Mouse (Mus musculus): ENCODE data around the gene Gata5. TPM values are rescaled to one million over a fixed set of nuclear protein-coding genes. Genes with fewer than 3 reads are reported as not detected.

The Gata5 gene
- polyA plus RNA-seq, 1 experiment from 2014 or later: not detected

DNA sequence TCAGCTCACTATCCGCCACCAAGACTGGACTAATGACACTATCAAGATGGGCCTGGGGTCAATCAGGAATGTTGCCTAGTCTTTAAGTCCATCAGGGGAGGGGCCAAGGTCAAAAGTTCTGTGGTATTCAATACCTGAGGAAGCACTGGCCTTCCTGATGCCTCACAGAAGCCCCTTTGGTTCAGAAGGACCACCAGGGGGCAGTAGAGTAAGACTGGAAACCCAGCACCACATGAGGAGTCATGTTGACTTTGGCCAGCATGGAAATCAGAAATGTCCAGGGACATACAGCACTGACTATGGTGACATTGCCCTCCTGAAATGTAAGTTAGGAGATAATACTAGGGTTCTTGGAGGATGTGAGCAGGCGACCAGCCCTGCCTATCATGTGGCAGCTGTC is 16.2 kb upstream of the Gata5 start:
- Histone ChIP-seq H3K27ac (ENCODE audit: low read depth, low read length) (no peak overlapping the region), H3K4me2 (no peak overlapping the region), H3K36me3 (ENCODE audit: control insufficient read depth, insufficient read depth, low read length) (no peaks in the 10 kb centered on the region), H3K27me3 (ENCODE audit: control insufficient read depth, insufficient read depth, low read length) (no peaks in the 10 kb centered on the region), H3K4me1 (ENCODE audit: control insufficient read depth, insufficient read depth, low read length) (0 out of 2 replicates have a peak, but pooled peaks cover 3% of the 10 kb centered on the region), H3K9ac (ENCODE audit: low read length) (no peak overlapping the region), H3K4me3 (ENCODE audit: low read depth, low read length) (no peak overlapping the region), H3K9me3 (ENCODE audit: control insufficient read depth, low read length) (no peaks in the 10 kb centered on the region)
- ATAC-seq (ENCODE audit: low FRiP score): no peak
- 61% methylated on average over 2 of the region's 2 CpGs for WGBS
- peak; percentile 79 for DNase-seq (ENCODE audit: low spot score, missing footprints)

DNA sequence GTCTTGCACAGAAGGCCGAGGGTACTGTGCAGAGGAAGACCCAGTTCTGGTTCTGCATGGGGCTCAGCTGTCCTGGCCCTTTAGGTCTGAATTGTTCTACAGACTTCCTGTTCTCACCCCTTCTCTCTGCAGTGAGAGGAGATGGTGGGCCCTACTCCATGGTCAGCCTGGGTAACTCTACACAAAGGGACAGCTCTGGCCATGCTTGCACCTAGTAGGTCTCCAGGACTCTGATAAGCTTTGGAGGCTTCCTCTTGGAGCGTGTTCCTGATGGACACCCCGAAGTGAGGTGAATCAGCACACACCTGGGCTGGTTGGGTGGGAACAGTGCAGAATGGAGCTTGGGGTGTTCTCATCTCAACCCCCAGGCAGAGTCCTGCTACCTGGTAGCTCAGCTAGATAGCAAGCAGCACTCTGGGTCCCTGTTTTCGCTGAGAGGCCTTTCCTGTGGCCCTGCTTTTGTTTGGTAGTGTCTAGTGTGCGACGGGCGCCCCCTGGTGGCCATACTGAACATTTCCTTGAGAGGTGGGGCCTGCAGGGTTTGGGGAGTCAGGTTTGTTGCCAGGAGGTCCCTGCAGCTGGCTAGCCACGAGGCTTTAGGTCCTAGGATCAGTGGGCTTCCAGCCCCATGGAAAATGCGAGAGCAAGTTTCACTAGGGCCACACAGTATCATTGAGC is 12.5 kb upstream of the Gata5 start:
- H3K4me2 ChIP-seq: no peak overlapping the region
- 30% methylated on average over 9 of the region's 9 CpGs for WGBS
- no peaks in the 10 kb centered on the region for H3K27me3 ChIP-seq (ENCODE audit: control insufficient read depth, insufficient read depth, low read length)
- H3K27ac ChIP-seq (ENCODE audit: low read depth, low read length): no peak overlapping the region
- peak; percentile 98 for DNase-seq (ENCODE audit: low spot score, missing footprints)
- H3K9me3 ChIP-seq (ENCODE audit: control insufficient read depth, low read length): no peaks in the 10 kb centered on the region
- H3K36me3 ChIP-seq (ENCODE audit: control insufficient read depth, insufficient read depth, low read length): no peaks in the 10 kb centered on the region
- no peak overlapping the region for H3K4me3 ChIP-seq (ENCODE audit: low read depth, low read length)
- peak; percentile 86 for ATAC-seq (ENCODE audit: low FRiP score)
- peak overlapping the region; percentile 41 for H3K9ac ChIP-seq (ENCODE audit: low read length)
- H3K4me1 ChIP-seq (ENCODE audit: control insufficient read depth, insufficient read depth, low read length): 0 out of 2 replicates have a peak, but pooled peaks cover 3% of the 10 kb centered on the region

DNA sequence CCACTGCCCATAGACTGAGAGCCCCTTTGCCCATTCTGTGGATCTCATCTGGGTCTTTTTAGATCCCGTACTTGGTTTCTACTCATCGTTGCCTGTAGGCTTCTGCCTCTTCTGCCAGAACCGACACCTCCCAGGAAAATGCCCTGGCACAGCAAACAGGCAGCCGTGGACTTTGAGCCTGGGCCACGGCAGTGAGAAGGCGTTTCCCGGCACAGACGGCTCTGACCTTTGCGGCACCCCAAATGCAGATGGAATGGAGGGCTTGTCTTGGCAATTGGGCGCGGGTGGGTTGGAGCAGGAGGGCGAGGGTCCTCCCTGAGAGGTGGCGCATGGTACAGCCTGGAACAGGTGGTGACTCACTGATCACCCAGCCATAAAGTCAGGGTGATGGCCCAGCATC is 8.6 kb upstream of the Gata5 start:
- no peak for ATAC-seq (ENCODE audit: low FRiP score)

DNA sequence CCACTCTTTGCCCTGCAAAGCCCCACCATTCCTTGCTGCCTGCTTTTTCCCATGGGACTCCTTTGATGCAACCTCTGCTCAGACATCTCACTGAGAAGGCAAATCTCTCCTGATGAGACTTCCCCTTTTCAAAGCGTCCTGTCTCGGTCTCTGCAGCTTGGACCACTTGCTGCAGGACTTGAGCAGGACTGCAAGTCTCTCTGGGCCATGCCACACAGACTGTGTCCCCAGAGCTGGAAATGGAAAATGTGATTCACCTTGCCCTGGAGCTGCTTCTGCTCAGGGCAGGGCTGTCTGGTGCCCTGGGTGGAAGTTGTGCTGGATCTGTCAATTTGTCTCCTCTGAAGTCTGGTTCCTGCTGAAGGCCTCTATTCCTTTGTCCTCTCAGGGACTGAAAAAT is 7.7 kb upstream of the Gata5 start:
- WGBS: 59% methylated on average over 2 of the region's 2 CpGs
- DNase-seq (ENCODE audit: low spot score, missing footprints) (peak; percentile 26), ATAC-seq (ENCODE audit: low FRiP score) (no peak)
- Histone ChIP-seq H3K27ac (ENCODE audit: low read depth, low read length) (no peak overlapping the region), H3K4me1 (ENCODE audit: control insufficient read depth, insufficient read depth, low read length) (peaks cover 8% of the 10 kb centered on the region), H3K4me3 (ENCODE audit: low read depth, low read length) (no peak overlapping the region), H3K27me3 (ENCODE audit: control insufficient read depth, insufficient read depth, low read length) (peaks cover under 1% of the 10 kb centered on the region), H3K9me3 (ENCODE audit: control insufficient read depth, low read length) (no peaks in the 10 kb centered on the region), H3K9ac (ENCODE audit: low read length) (no peak overlapping the region), H3K36me3 (ENCODE audit: control insufficient read depth, insufficient read depth, low read length) (no peaks in the 10 kb centered on the region), H3K4me2 (no peak overlapping the region)

More for the DNA sequence above, 8.6 kb upstream of the Gata5 start:
- no peak for DNase-seq (ENCODE audit: low spot score, missing footprints)
- Histone ChIP-seq H3K4me1 (ENCODE audit: control insufficient read depth, insufficient read depth, low read length) (0 out of 2 replicates have a peak, but pooled peaks cover 3% of the 10 kb centered on the region), H3K27me3 (ENCODE audit: control insufficient read depth, insufficient read depth, low read length) (no peaks in the 10 kb centered on the region; the same call in 1 of the 2 replicates), H3K36me3 (ENCODE audit: control insufficient read depth, insufficient read depth, low read length) (no peaks in the 10 kb centered on the region), H3K4me2 (no peak overlapping the region), H3K9ac (ENCODE audit: low read length) (no peak overlapping the region), H3K27ac (ENCODE audit: low read depth, low read length) (no peak overlapping the region), H3K9me3 (ENCODE audit: control insufficient read depth, low read length) (no peaks in the 10 kb centered on the region), H3K4me3 (ENCODE audit: low read depth, low read length) (no peak overlapping the region)
- 90% methylated on average over 13 of the region's 13 CpGs for WGBS

DNA sequence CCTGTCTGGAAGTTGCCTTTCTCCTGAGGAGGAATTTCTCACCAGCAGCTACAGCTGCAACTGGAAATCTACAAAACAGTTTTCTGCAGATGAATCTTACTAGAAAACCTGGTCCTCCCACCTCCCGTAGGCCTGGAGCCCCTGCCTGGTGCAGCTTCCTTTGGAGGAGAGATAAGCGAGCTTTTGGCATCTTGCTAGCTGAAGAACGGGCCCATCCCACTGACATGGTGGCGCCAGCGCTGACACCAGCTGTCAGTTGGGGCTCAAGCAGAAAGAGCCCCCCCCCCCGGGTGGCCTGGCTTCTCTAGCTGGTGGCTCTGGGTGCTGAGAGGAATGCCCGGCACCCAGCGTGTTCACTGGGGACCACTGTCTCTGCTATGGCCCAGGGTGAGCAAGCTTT is 6.7 kb upstream of the Gata5 start:
- no peak overlapping the region for H3K4me3 ChIP-seq (ENCODE audit: low read depth, low read length)
- ATAC-seq (ENCODE audit: low FRiP score) (no peak), DNase-seq (ENCODE audit: low spot score, missing footprints) (peak; percentile 80)
- H3K27me3 ChIP-seq (ENCODE audit: control insufficient read depth, insufficient read depth, low read length): peaks cover 7% of the 10 kb centered on the region
- no peak overlapping the region for H3K9ac ChIP-seq (ENCODE audit: low read length)
- no peaks in the 10 kb centered on the region for H3K36me3 ChIP-seq (ENCODE audit: control insufficient read depth, insufficient read depth, low read length)
- WGBS: 74% methylated on average over 8 of the region's 8 CpGs
- H3K4me1 ChIP-seq (ENCODE audit: control insufficient read depth, insufficient read depth, low read length): peaks cover 5% of the 10 kb centered on the region
- no peak overlapping the region for H3K4me2 ChIP-seq
- no peak overlapping the region for H3K27ac ChIP-seq (ENCODE audit: low read depth, low read length)
- H3K9me3 ChIP-seq (ENCODE audit: control insufficient read depth, low read length): no peaks in the 10 kb centered on the region

DNA sequence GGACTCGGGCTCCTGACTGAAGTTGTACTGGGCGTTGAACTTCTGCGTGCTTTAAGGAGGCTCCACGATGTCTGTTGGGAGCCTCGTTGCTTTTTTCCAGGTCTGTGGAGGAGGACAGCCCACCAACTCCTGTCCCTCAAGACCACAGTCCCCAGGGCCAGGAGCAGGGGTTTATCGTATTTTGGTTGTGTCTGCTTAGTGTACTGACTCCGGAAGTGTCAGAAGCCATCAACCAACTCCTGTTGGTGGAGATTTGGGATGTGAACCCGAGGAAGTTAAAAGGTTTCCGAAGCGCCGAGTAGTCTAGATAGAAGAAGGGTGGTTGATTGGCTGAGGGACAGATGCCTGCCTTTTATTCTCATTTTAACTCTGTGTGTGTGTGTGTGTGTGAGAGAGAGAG is 5.4 kb upstream of the Gata5 start:
- no peak overlapping the region for H3K4me2 ChIP-seq
- peaks cover 21% of the 10 kb centered on the region for H3K27me3 ChIP-seq (ENCODE audit: control insufficient read depth, insufficient read depth, low read length)
- ATAC-seq (ENCODE audit: low FRiP score) (no peak), DNase-seq (ENCODE audit: low spot score, missing footprints) (no peak)
- no peaks in the 10 kb centered on the region for H3K9me3 ChIP-seq (ENCODE audit: control insufficient read depth, low read length)
- H3K4me1 ChIP-seq (ENCODE audit: control insufficient read depth, insufficient read depth, low read length): peaks cover 5% of the 10 kb centered on the region
- H3K4me3 ChIP-seq (ENCODE audit: low read depth, low read length): no peak overlapping the region
- H3K36me3 ChIP-seq (ENCODE audit: control insufficient read depth, insufficient read depth, low read length): no peaks in the 10 kb centered on the region
- H3K9ac ChIP-seq (ENCODE audit: low read length): no peak overlapping the region
- WGBS: 78% methylated on average over 11 of the region's 11 CpGs
- H3K27ac ChIP-seq (ENCODE audit: low read depth, low read length): no peak overlapping the region

DNA sequence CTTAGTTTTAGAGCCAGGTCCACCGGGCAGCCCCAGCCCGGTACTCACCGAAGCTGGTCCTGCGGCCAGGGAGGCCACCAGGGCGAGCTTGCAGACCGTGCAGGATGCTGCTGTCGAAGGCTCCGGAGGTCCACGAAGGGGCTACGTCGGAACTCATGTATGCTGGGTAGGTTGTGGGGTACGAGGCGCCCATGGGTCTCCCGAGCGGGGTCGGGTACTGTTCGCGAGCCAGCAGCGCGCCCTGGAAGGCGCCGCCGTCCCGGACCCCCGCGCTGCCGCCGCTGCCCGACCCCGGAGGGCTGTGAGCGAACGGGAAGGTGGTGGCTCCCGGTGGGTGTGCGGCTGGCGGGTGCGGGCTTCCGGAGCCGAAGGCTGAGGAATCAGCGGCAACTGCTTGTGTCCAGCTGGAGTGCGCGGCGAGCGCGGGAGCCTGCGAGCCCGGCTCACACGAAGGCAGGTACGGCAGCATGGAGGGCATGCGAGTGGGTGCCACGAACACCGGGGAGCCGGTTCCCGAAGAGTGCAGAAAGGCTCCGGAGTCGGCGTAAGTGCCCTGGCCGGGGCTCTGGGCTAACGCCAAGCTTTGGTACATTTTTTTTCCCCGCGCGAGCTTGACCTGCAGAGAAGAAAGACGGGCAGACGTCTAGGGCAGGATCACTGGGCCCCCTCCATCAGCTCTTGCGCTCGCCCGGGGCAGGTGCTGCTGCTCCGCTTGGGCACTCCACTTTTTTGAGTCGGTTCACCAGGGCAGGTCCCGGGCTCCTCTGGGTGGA is 535 bp downstream of the Gata5 start:
- Histone ChIP-seq H3K9ac (ENCODE audit: low read length) (peak overlapping the region; percentile 21; the same call in 1 of the 2 replicates), H3K27ac (ENCODE audit: low read depth, low read length) (no peak overlapping the region), H3K36me3 (ENCODE audit: control insufficient read depth, insufficient read depth, low read length) (no peaks in the 10 kb centered on the region), H3K4me1 (ENCODE audit: control insufficient read depth, insufficient read depth, low read length) (peaks cover 11% of the 10 kb centered on the region), H3K4me3 (ENCODE audit: low read depth, low read length) (peak overlapping the region; percentile 28), H3K9me3 (ENCODE audit: control insufficient read depth, low read length) (no peaks in the 10 kb centered on the region), H3K4me2 (peak overlapping the region; percentile 54), H3K27me3 (ENCODE audit: control insufficient read depth, insufficient read depth, low read length) (peaks cover 54% of the 10 kb centered on the region)
- ATAC-seq (ENCODE audit: low FRiP score) (peak; percentile 36), DNase-seq (ENCODE audit: low spot score, missing footprints) (peak; percentile 95)
- under 1% methylated on average over 69 of the region's 69 CpGs for WGBS

DNA sequence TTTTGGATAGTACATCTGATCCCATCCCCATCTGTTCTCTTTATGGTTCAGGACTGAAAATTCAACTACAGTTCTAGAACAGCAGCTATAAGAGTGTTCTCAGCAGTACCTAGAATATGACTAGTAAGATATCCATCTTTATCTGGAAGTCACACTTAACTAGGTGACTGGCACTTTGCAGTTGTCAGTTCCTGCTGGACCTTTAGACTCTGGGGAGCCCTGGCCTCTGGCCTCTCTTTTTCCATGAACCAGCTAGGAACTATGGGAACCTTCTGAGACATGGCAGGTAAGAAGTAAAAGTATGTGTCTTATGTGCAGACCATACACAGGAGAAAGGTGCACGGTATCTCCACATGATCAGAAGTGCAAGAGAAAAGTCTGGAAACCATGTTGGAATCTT is 5.0 kb downstream of the Gata5 start:
- H3K27me3 ChIP-seq (ENCODE audit: control insufficient read depth, insufficient read depth, low read length): peaks cover 29% of the 10 kb centered on the region

More for the DNA sequence above, 5.0 kb downstream of the Gata5 start:
- no peaks in the 10 kb centered on the region for H3K36me3 ChIP-seq (ENCODE audit: control insufficient read depth, insufficient read depth, low read length)
- no peaks in the 10 kb centered on the region for H3K9me3 ChIP-seq (ENCODE audit: control insufficient read depth, low read length)
- 81% methylated on average over 1 of the region's 1 CpGs for WGBS
- H3K9ac ChIP-seq (ENCODE audit: low read length): no peak overlapping the region
- H3K4me2 ChIP-seq: no peak overlapping the region
- no peak overlapping the region for H3K4me3 ChIP-seq (ENCODE audit: low read depth, low read length)
- peaks cover 4% of the 10 kb centered on the region; the same call in 1 of the 2 replicates for H3K4me1 ChIP-seq (ENCODE audit: control insufficient read depth, insufficient read depth, low read length)
- ATAC-seq (ENCODE audit: low FRiP score) (no peak), DNase-seq (ENCODE audit: low spot score, missing footprints) (no peak)
- no peak overlapping the region for H3K27ac ChIP-seq (ENCODE audit: low read depth, low read length)
